ENCODE assay signal across 8 mouse cellular contexts in genomic region chr11:109473171-109474085, GRCm38 (mm10). TPM values are rescaled to one million over a fixed set of nuclear protein-coding genes. Genes with fewer than 3 reads are reported as not detected.
A peak's percentile ranks its signal among the peaks of the same experiment; 100 is the strongest.
DNase-seq lines count a peak whose midpoint lies in the region; ATAC-seq and TF ChIP-seq lines count a peak whose summit lies in the region.

Gene Arsg, plus strand, starts transcription at chr11:109473374.
Gene Slc16a6, minus strand, starts transcription at chr11:109473598.

- TF ChIP-seq CTCF in spleen, adult 2 months (IDR thresholded peaks at IDR 0.05; ENCODE audit: extremely low read depth, insufficient read depth, insufficient read length, insufficient replicate concordance) = no peak

- under 1% methylated on average over 106 of the region's 111 CpGs for WGBS in embryonic facial prominence, embryonic 13.5 days
- 1% methylated on average over 91 of the region's 111 CpGs for WGBS in limb, embryonic 14.5 days
- under 1% methylated on average over 87 of the region's 111 CpGs for WGBS in midbrain, embryonic 16.5 days
- WGBS in spleen, adult 2 months = 1% methylated on average over 99 of the region's 111 CpGs

- H3K9ac ChIP-seq in embryonic facial prominence, embryonic 13.5 days = peak within 1 kb of the TSS; percentile 78
- peak within 1 kb of the TSS; percentile 85 for H3K9ac ChIP-seq in limb, embryonic 14.5 days (ENCODE audit: low read depth, low read length, severe bottlenecking)
- peak within 1 kb of the TSS; percentile 76 for H3K9ac ChIP-seq in midbrain, embryonic 16.5 days (ENCODE audit: low read depth, low read length)

- no peaks in the 10 kb centered on the region for H3K36me3 ChIP-seq in embryonic facial prominence, embryonic 13.5 days
- H3K36me3 ChIP-seq in limb, embryonic 14.5 days (ENCODE audit: control insufficient read depth, insufficient read depth, low read length) = no peaks in the 10 kb centered on the region
- no peaks in the 10 kb centered on the region for H3K36me3 ChIP-seq in midbrain, embryonic 16.5 days (ENCODE audit: control insufficient read depth, insufficient read depth, low read length)
- no peaks in the 10 kb centered on the region for H3K36me3 ChIP-seq in spleen, adult 2 months (ENCODE audit: control insufficient read depth, insufficient read depth, low read length)

- H3K27ac ChIP-seq in embryonic facial prominence, embryonic 13.5 days = peak within 1 kb of the TSS; percentile 63
- H3K27ac ChIP-seq in limb, embryonic 14.5 days (replicated peaks; ENCODE audit: low read depth, low read length) = peak within 1 kb of the TSS; percentile 39
- H3K27ac ChIP-seq in midbrain, embryonic 16.5 days (ENCODE audit: low read length) = peak within 1 kb of the TSS; percentile 92
- H3K27ac ChIP-seq in spleen, adult 2 months (ENCODE audit: insufficient read depth, low read length) = peak within 1 kb of the TSS; percentile 90

- DNase-seq in 416B (ENCODE audit: low read depth) = peak; percentile 96
- DNase-seq in adrenal gland, postnatal 4 days (ENCODE audit: low spot score in 2 of 2) = peak; percentile 41 to 57
- peak; percentile 63 for DNase-seq in heart, adult 8-10 months (ENCODE audit: low spot score)
- DNase-seq in kidney, adult 9 months = peak; percentile 67
- DNase-seq in limb, embryonic 14.5 days (ENCODE audit: low spot score) = peak; percentile 69
- peak; percentile 89 to 90 for DNase-seq in spleen, adult 2 months (ENCODE audit: low read depth in 1 of 2, low spot score in 2 of 2)

- H3K4me2 ChIP-seq in embryonic facial prominence, embryonic 13.5 days = peak within 1 kb of the TSS; percentile 91
- H3K4me2 ChIP-seq in limb, embryonic 14.5 days (replicated peaks; ENCODE audit: low read depth, low read length, severe bottlenecking) = peak within 1 kb of the TSS; percentile 98
- H3K4me2 ChIP-seq in midbrain, embryonic 16.5 days (ENCODE audit: low read length) = peak within 1 kb of the TSS; percentile 86

- peak within 1 kb of the TSS; percentile 58 for H3K4me3 ChIP-seq in embryonic facial prominence, embryonic 13.5 days
- H3K4me3 ChIP-seq in limb, embryonic 14.5 days (replicated peaks; ENCODE audit: low read length) = peak within 1 kb of the TSS; percentile 76
- H3K4me3 ChIP-seq in midbrain, embryonic 16.5 days (ENCODE audit: low read depth, low read length) = peak within 1 kb of the TSS; percentile 60
- peak within 1 kb of the TSS; percentile 73 for H3K4me3 ChIP-seq in spleen, adult 2 months (ENCODE audit: extremely low read depth, insufficient read depth, insufficient read length)

- TF ChIP-seq POLR2A in limb, embryonic 14.5 days (IDR thresholded peaks at IDR 0.05; ENCODE audit: borderline replicate concordance, extremely low read depth, insufficient read depth, insufficient read length) = no peak
- TF ChIP-seq POLR2A in spleen, adult 2 months (IDR thresholded peaks at IDR 0.05; ENCODE audit: low read depth, low read length) = peak; percentile 15

- peaks cover 51% of the 10 kb centered on the region for H3K27me3 ChIP-seq in embryonic facial prominence, embryonic 13.5 days
- peaks cover 20% of the 10 kb centered on the region for H3K27me3 ChIP-seq in limb, embryonic 14.5 days (ENCODE audit: control insufficient read depth, insufficient read depth, low read length)
- peaks cover 5% of the 10 kb centered on the region for H3K27me3 ChIP-seq in midbrain, embryonic 16.5 days (ENCODE audit: control insufficient read depth, insufficient read depth, low read depth, low read length)
- no peaks in the 10 kb centered on the region for H3K27me3 ChIP-seq in spleen, adult 2 months (ENCODE audit: control insufficient read depth, insufficient read depth, low read length)

- no peaks in the 10 kb centered on the region for H3K9me3 ChIP-seq in embryonic facial prominence, embryonic 13.5 days
- no peaks in the 10 kb centered on the region for H3K9me3 ChIP-seq in limb, embryonic 14.5 days (ENCODE audit: control insufficient read depth, low read length)
- no peaks in the 10 kb centered on the region for H3K9me3 ChIP-seq in midbrain, embryonic 16.5 days (replicated peaks; ENCODE audit: control insufficient read depth, low read length, poor library complexity, severe bottlenecking)

- H3K4me1 ChIP-seq in embryonic facial prominence, embryonic 13.5 days = peaks cover 24% of the 10 kb centered on the region
- H3K4me1 ChIP-seq in limb, embryonic 14.5 days (ENCODE audit: control insufficient read depth, insufficient read depth, low read length) = peaks cover 8% of the 10 kb centered on the region
- H3K4me1 ChIP-seq in midbrain, embryonic 16.5 days (ENCODE audit: control insufficient read depth, insufficient read depth, low read length) = peaks cover 7% of the 10 kb centered on the region; the same call in 1 of the 2 replicates
- H3K4me1 ChIP-seq in spleen, adult 2 months (ENCODE audit: control insufficient read depth, insufficient read depth, insufficient read length) = peaks cover 11% of the 10 kb centered on the region; the same call in 1 of the 2 replicates

- ATAC-seq in embryonic facial prominence, embryonic 13.5 days (ENCODE audit: insufficient number of reproducible peaks, insufficient read depth, low FRiP score, low TSS enrichment, low read depth) = peak; percentile 78
- ATAC-seq in limb, embryonic 14.5 days (ENCODE audit: low FRiP score, low read depth) = peak; percentile 84
- peak; percentile 89 for ATAC-seq in midbrain, embryonic 16.5 days

RNA-seq across cellular contexts. Expression of gene Arsg, which starts in this region (rescaled TPM):
- total RNA-seq in adrenal gland, postnatal 4 days (2021) = 10 to 100 TPM; 10.4 to 14.5 TPM
- polyA plus RNA-seq in embryonic facial prominence, embryonic 13.5 days (2015; fragmentation: Nextera tagmentation; extraction: Ambion mirVana) = 3.3 and 3.4 TPM in 2 replicates
- total RNA-seq in heart, adult 8-10 months (2022) = 1 to 10 TPM in 3 of 4 experiments, under 1 TPM in 1; 0.87 to 2.7 (median 1.8) TPM
- polyA plus RNA-seq in limb, embryonic 14.5 days (2012; rRNA removed) = 5.3 TPM in 2 replicates
- 3.2 and 5.4 TPM in 2 replicates for polyA plus RNA-seq in limb, embryonic 14.5 days (2014; fragmentation: Nextera tagmentation; extraction: Ambion mirVana)
- 4.2 and 4.3 TPM in 2 replicates for polyA plus RNA-seq in midbrain, embryonic 16.5 days (2015; fragmentation: Nextera tagmentation; extraction: Ambion mirVana)
- 4.1 and 5.1 TPM in 2 replicates for polyA plus RNA-seq in spleen, adult 2 months (2012; rRNA removed)

RNA-seq across cellular contexts. Expression of gene Slc16a6, which starts in this region (rescaled TPM):
- total RNA-seq in adrenal gland, postnatal 4 days (2021) = 1 to 10 TPM; 5.7 to 9.0 TPM
- 3.6 and 4.4 TPM in 2 replicates for polyA plus RNA-seq in embryonic facial prominence, embryonic 13.5 days (2015; fragmentation: Nextera tagmentation; extraction: Ambion mirVana)
- 10 to 100 TPM in 2 of 4 experiments, 1 to 10 TPM in 2; 6.4 to 12.9 (median 10.0) TPM for total RNA-seq in heart, adult 8-10 months (2022)
- polyA plus RNA-seq in limb, embryonic 14.5 days (2012; rRNA removed) = 2.9 and 3.3 TPM in 2 replicates
- polyA plus RNA-seq in limb, embryonic 14.5 days (2014; fragmentation: Nextera tagmentation; extraction: Ambion mirVana) = 5.3 and 5.9 TPM in 2 replicates
- polyA plus RNA-seq in midbrain, embryonic 16.5 days (2015; fragmentation: Nextera tagmentation; extraction: Ambion mirVana) = 3.7 and 4.5 TPM in 2 replicates
- polyA plus RNA-seq in spleen, adult 2 months (2012; rRNA removed) = 7.4 and 9.8 TPM in 2 replicates

Comparison
In these comparisons a context has a peak if more than half of its experiments do, and no peak if none do; other contexts are left out.
1. Peak in every context shown above with its lines: DNase-seq, ATAC-seq, H3K4me3 ChIP-seq and H3K27ac ChIP-seq.
2. H3K27ac ChIP-seq: peak in every context shown above with its lines; median percentile 92 in midbrain, embryonic 16.5 days; 90 in spleen, adult 2 months; 63 in embryonic facial prominence, embryonic 13.5 days; 39 in limb, embryonic 14.5 days.